Mouse (Mus musculus): ENCODE results near the gene G6pc2. TPM values are rescaled to one million over a fixed set of nuclear protein-coding genes. Genes with fewer than 3 reads are reported as not detected.

G6pc2 gene
- polyA plus RNA-seq, 1 experiment from 2014 or later = 0.26 TPM

DNA sequence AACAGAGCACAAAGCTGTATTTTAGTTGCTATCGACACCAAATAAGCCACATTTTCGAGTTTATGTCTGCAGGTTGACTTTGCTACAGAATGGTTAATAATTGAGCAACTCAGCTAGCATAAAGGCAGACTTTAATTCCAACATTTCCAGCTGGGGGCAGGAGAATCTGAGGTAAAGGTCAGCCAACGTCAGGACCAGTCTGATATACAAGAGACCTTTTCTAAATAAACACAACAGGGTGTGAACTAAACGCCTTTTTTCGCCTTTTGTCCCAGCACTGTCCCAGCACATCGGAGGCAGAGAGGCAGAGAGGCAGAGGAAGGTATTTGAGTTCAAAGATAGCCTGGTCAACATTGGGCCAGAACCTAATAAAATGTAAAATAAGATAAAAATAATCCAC lies 5.7 kb upstream of the G6pc2 start:
- 17% methylated on average over 6 of the region's 6 CpGs for WGBS (ENCODE audit: insufficient replicate concordance)
- Histone ChIP-seq H3K4me1 (ENCODE audit: control insufficient read depth, insufficient read depth, low read length) (0 out of 2 replicates have a peak, but pooled peaks cover 2% of the 10 kb centered on the region), H3K27ac (ENCODE audit: low read depth, low read length) (no peak overlapping the region), H3K4me2 (peak overlapping the region; percentile 61), H3K36me3 (ENCODE audit: control insufficient read depth, insufficient read depth, low read length) (peaks cover 10% of the 10 kb centered on the region), H3K9ac (ENCODE audit: low read depth, low read length) (peak overlapping the region; percentile 91), H3K9me3 (replicated peaks; ENCODE audit: control insufficient read depth, low read length) (no peaks in the 10 kb centered on the region), H3K4me3 (ENCODE audit: low read depth, low read length) (peak overlapping the region; percentile 86), H3K27me3 (ENCODE audit: control insufficient read depth, insufficient read depth, low read length) (no peaks in the 10 kb centered on the region)
- no peak for ATAC-seq (replicated peaks; ENCODE audit: insufficient number of reproducible peaks, low FRiP score, low TSS enrichment)

DNA sequence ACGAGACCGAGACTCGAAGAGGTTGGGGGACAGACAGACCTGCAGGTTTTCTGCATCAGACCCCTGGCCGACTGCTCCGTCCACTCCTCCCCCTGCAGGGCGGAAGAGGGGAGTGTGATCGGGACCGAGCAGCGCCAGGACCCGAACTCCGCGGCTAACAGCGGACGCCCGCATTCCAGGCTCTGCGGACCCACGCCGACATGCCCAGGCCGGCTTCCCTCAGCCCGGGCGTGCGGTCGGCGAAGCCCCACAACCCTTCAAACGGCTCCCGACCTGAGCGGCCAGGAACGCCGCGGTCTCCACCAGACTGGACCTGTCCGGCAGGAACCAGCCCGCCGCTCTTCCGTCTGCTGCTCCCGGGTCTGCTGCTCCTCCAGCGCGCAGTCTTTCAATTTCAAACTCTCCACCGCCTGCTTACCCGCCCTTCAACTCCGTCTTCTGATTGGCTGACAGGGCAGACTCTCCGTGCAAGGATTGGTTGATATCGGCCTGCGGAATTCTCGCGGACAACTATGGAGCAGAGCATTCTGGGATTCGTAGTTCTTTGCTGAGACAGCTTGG lies 5.0 kb upstream of the G6pc2 start, which contains the start of gene Spc25:
Spc25 (minus strand) TSS at position 404 of the 561 bp plus-strand sequence.
- peak within 1 kb of the TSS; percentile 91 for H3K9ac ChIP-seq (ENCODE audit: low read depth, low read length)
- peaks cover 10% of the 10 kb centered on the region for H3K36me3 ChIP-seq (ENCODE audit: control insufficient read depth, insufficient read depth, low read length)
- no peaks in the 10 kb centered on the region for H3K27me3 ChIP-seq (ENCODE audit: control insufficient read depth, insufficient read depth, low read length)
- 0 out of 2 replicates have a peak, but pooled peaks cover 2% of the 10 kb centered on the region for H3K4me1 ChIP-seq (ENCODE audit: control insufficient read depth, insufficient read depth, low read length)
- peak within 1 kb of the TSS; percentile 86 for H3K4me3 ChIP-seq (ENCODE audit: low read depth, low read length)
- H3K4me2 ChIP-seq = peak within 1 kb of the TSS; percentile 61
- peak; percentile 99 for ATAC-seq (replicated peaks; ENCODE audit: insufficient number of reproducible peaks, low FRiP score, low TSS enrichment)
- H3K9me3 ChIP-seq (replicated peaks; ENCODE audit: control insufficient read depth, low read length) = no peaks in the 10 kb centered on the region
- H3K27ac ChIP-seq (ENCODE audit: low read depth, low read length) = peak within 1 kb of the TSS; percentile 58; the same call in 1 of the 2 replicates
- WGBS (ENCODE audit: insufficient replicate concordance) = under 1% methylated on average over 45 of the region's 46 CpGs

DNA sequence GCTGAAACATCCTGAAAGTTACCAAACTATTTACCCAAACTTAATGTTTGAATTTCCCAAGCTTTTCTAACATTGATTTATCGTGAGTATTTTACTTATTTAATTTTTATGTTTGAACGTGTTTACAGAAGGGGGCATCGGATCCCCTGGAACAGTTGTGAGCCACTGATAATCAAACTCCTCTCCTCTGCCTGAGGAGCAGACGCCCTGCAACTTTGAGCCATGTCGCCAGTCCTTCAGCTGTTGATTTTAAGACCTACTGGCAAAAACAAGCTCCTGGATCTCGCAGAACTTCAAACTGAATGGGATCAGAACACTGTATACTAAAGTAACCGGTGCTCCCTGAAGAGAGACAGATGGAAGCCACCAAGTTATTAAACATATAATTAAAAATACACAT lies 4.3 kb upstream of the G6pc2 start:
- Histone ChIP-seq H3K9ac (ENCODE audit: low read depth, low read length) (no peak overlapping the region), H3K27me3 (ENCODE audit: control insufficient read depth, insufficient read depth, low read length) (no peaks in the 10 kb centered on the region), H3K4me1 (ENCODE audit: control insufficient read depth, insufficient read depth, low read length) (0 out of 2 replicates have a peak, but pooled peaks cover 2% of the 10 kb centered on the region), H3K9me3 (replicated peaks; ENCODE audit: control insufficient read depth, low read length) (no peaks in the 10 kb centered on the region), H3K4me3 (ENCODE audit: low read depth, low read length) (peak overlapping the region; percentile 86), H3K4me2 (peak overlapping the region; percentile 52), H3K27ac (ENCODE audit: low read depth, low read length) (no peak overlapping the region), H3K36me3 (ENCODE audit: control insufficient read depth, insufficient read depth, low read length) (peaks cover 6% of the 10 kb centered on the region)
- 14% methylated on average over 7 of the region's 7 CpGs for WGBS (ENCODE audit: insufficient replicate concordance)
- ATAC-seq (replicated peaks; ENCODE audit: insufficient number of reproducible peaks, low FRiP score, low TSS enrichment) = 0 out of 2 replicates have a peak, but pooled peaks have one; percentile 46

- Histone ChIP-seq H3K4me2 (no peak overlapping the region), H3K4me3 (ENCODE audit: low read depth, low read length) (no peak overlapping the region), H3K27ac (ENCODE audit: low read depth, low read length) (no peak overlapping the region), H3K36me3 (ENCODE audit: control insufficient read depth, insufficient read depth, low read length) (no peaks in the 10 kb centered on the region), H3K4me1 (ENCODE audit: control insufficient read depth, insufficient read depth, low read length) (no peaks in the 10 kb centered on the region), H3K9me3 (replicated peaks; ENCODE audit: control insufficient read depth, low read length) (no peaks in the 10 kb centered on the region), H3K9ac (ENCODE audit: low read depth, low read length) (no peak overlapping the region), H3K27me3 (ENCODE audit: control insufficient read depth, insufficient read depth, low read length) (no peaks in the 10 kb centered on the region)
- WGBS (ENCODE audit: insufficient replicate concordance) = 75% methylated on average over 3 of the region's 3 CpGs
- ATAC-seq (replicated peaks; ENCODE audit: insufficient number of reproducible peaks, low FRiP score, low TSS enrichment) = no peak
These were observed 1.2 kb upstream of the G6pc2 start for GRCm38 (mm10) chr2:69209684-69210083.

GRCm38 (mm10) chr2:69212652-69213051 lies 1.8 kb downstream of the G6pc2 start:
- H3K36me3 ChIP-seq (ENCODE audit: control insufficient read depth, insufficient read depth, low read length) = no peaks in the 10 kb centered on the region
- H3K27me3 ChIP-seq (ENCODE audit: control insufficient read depth, insufficient read depth, low read length) = no peaks in the 10 kb centered on the region
- H3K9ac ChIP-seq (ENCODE audit: low read depth, low read length) = no peak overlapping the region
- 72% methylated on average over 10 of the region's 10 CpGs for WGBS (ENCODE audit: insufficient replicate concordance)
- no peaks in the 10 kb centered on the region for H3K9me3 ChIP-seq (replicated peaks; ENCODE audit: control insufficient read depth, low read length)
- H3K4me1 ChIP-seq (ENCODE audit: control insufficient read depth, insufficient read depth, low read length) = no peaks in the 10 kb centered on the region
- no peak overlapping the region for H3K27ac ChIP-seq (ENCODE audit: low read depth, low read length)
- ATAC-seq (replicated peaks; ENCODE audit: insufficient number of reproducible peaks, low FRiP score, low TSS enrichment) = no peak
- no peak overlapping the region for H3K4me2 ChIP-seq
- no peak overlapping the region for H3K4me3 ChIP-seq (ENCODE audit: low read depth, low read length)

DNA sequence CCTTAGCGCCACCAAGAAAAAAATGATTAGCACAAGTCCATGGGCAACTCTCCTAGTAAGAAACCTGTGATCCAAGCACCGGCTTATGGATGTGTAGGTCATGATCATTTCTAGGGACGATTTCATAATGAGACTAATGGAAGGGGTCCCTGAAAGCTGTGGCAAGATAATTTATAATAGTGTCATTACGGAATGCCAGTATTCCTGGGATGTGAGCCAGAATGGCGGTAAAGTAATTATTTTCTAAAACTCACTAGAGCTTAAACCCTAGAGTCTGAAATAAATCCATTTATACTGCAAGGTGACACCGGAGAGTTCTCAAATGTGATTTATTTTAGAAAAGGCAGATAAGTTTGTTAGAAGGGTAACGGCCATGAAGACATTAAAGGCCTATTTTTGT lies 4.4 kb downstream of the G6pc2 start:
- no peak overlapping the region for H3K27ac ChIP-seq (ENCODE audit: low read depth, low read length)
- H3K36me3 ChIP-seq (ENCODE audit: control insufficient read depth, insufficient read depth, low read length) = no peaks in the 10 kb centered on the region
- ATAC-seq (replicated peaks; ENCODE audit: insufficient number of reproducible peaks, low FRiP score, low TSS enrichment) = no peak
- no peaks in the 10 kb centered on the region for H3K27me3 ChIP-seq (ENCODE audit: control insufficient read depth, insufficient read depth, low read length)
- no peaks in the 10 kb centered on the region for H3K4me1 ChIP-seq (ENCODE audit: control insufficient read depth, insufficient read depth, low read length)
- no peak overlapping the region for H3K9ac ChIP-seq (ENCODE audit: low read depth, low read length)
- no peak overlapping the region for H3K4me3 ChIP-seq (ENCODE audit: low read depth, low read length)
- WGBS (ENCODE audit: insufficient replicate concordance) = 78% methylated on average over 7 of the region's 7 CpGs
- no peak overlapping the region for H3K4me2 ChIP-seq
- H3K9me3 ChIP-seq (replicated peaks; ENCODE audit: control insufficient read depth, low read length) = no peaks in the 10 kb centered on the region

DNA sequence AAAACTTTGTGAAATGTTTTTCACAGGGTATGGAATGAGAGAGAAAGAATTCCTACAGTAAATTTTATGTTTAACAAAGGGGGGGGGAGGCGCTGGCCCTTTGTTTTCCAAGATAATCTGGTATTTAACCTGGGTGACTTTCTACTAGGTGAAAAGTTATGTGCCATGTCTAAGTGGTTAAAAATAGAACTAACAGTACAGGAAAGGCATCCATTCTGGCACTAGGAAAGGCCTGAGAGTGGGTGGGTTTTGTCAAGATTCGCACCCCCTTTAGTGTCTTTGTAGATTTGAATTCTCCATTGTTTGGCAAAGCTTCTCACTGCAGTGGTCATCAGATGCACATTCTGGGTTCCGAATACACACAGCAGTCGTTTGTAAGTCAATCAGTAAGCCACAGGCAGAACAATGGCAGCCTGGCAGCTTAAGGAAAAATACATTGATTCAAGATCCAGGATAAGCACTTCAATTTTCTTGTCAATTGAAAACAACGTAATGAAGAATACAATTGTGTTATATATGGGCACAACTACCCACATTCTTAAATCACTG lies 11.1 kb downstream of the G6pc2 start:
- H3K27me3 ChIP-seq (ENCODE audit: control insufficient read depth, insufficient read depth, low read length) = no peaks in the 10 kb centered on the region
- H3K36me3 ChIP-seq (ENCODE audit: control insufficient read depth, insufficient read depth, low read length) = no peaks in the 10 kb centered on the region
- ATAC-seq (replicated peaks; ENCODE audit: insufficient number of reproducible peaks, low FRiP score, low TSS enrichment) = no peak
- H3K4me3 ChIP-seq (ENCODE audit: low read depth, low read length) = no peak overlapping the region
- no peak overlapping the region for H3K27ac ChIP-seq (ENCODE audit: low read depth, low read length)
- no peaks in the 10 kb centered on the region for H3K4me1 ChIP-seq (ENCODE audit: control insufficient read depth, insufficient read depth, low read length)
- no peak overlapping the region for H3K9ac ChIP-seq (ENCODE audit: low read depth, low read length)
- no peak overlapping the region for H3K4me2 ChIP-seq
- H3K9me3 ChIP-seq (replicated peaks; ENCODE audit: control insufficient read depth, low read length) = no peaks in the 10 kb centered on the region
- WGBS (ENCODE audit: insufficient replicate concordance) = 66% methylated on average over 5 of the region's 5 CpGs

DNA sequence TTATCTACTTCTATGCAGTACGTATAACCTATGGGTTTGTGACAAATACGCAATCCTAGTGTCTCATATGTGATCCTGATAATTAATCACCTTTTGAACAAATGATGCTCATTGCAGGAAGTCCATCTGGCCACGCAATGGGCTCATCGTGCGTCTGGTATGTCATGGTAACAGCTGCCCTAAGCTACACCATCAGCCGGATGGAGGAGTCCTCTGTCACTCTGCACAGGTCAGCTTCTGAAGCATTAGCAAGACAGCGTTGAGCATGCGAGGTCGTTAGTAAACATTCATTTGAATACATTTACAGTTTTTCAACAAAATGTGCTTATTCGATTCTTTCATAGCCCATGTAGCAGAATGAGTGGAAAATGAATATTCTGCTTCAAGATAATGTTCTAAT lies 11.9 kb downstream of the G6pc2 start:
- no peak overlapping the region for H3K4me2 ChIP-seq
- H3K4me1 ChIP-seq (ENCODE audit: control insufficient read depth, insufficient read depth, low read length) = no peaks in the 10 kb centered on the region
- H3K36me3 ChIP-seq (ENCODE audit: control insufficient read depth, insufficient read depth, low read length) = no peaks in the 10 kb centered on the region
- no peak overlapping the region for H3K27ac ChIP-seq (ENCODE audit: low read depth, low read length)
- no peaks in the 10 kb centered on the region for H3K9me3 ChIP-seq (replicated peaks; ENCODE audit: control insufficient read depth, low read length)
- H3K27me3 ChIP-seq (ENCODE audit: control insufficient read depth, insufficient read depth, low read length) = no peaks in the 10 kb centered on the region
- WGBS (ENCODE audit: insufficient replicate concordance) = 84% methylated on average over 10 of the region's 10 CpGs
- H3K9ac ChIP-seq (ENCODE audit: low read depth, low read length) = no peak overlapping the region
- no peak for ATAC-seq (replicated peaks; ENCODE audit: insufficient number of reproducible peaks, low FRiP score, low TSS enrichment)
- H3K4me3 ChIP-seq (ENCODE audit: low read depth, low read length) = no peak overlapping the region

DNA sequence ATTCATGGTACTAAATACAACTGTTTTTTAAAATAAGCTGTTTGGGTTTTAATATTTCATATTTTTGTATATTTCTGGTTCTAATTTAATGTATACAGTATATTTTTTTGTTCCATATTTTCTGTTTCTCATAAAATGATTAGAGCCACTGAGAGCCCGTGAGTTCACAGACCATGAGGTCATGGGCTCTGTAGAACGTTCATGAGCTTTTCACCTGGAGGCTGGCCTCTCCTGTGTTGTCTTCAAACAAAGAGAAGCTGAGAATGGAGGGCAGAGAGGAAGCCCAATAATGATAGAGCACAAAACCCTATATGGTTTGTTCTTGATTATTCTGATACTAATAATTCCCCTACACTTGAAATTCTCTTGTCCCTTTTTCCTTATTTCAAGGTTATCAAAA lies 13.9 kb downstream of the G6pc2 start:
- no peak overlapping the region for H3K9ac ChIP-seq (ENCODE audit: low read depth, low read length)
- WGBS (ENCODE audit: insufficient replicate concordance) = 64% methylated on average over 2 of the region's 2 CpGs
- no peak overlapping the region for H3K4me3 ChIP-seq (ENCODE audit: low read depth, low read length)
- no peak for ATAC-seq (replicated peaks; ENCODE audit: insufficient number of reproducible peaks, low FRiP score, low TSS enrichment)
- no peak overlapping the region for H3K4me2 ChIP-seq
- no peaks in the 10 kb centered on the region for H3K27me3 ChIP-seq (ENCODE audit: control insufficient read depth, insufficient read depth, low read length)
- no peaks in the 10 kb centered on the region for H3K4me1 ChIP-seq (ENCODE audit: control insufficient read depth, insufficient read depth, low read length)
- H3K27ac ChIP-seq (ENCODE audit: low read depth, low read length) = no peak overlapping the region
- no peaks in the 10 kb centered on the region for H3K36me3 ChIP-seq (ENCODE audit: control insufficient read depth, insufficient read depth, low read length)
- H3K9me3 ChIP-seq (replicated peaks; ENCODE audit: control insufficient read depth, low read length) = no peaks in the 10 kb centered on the region

Data from heart, embryonic 11.5 days (tissue).